Mouse (Mus musculus): Measurements from ENCODE around the gene Zfp513. TPM values are rescaled to one million over a fixed set of nuclear protein-coding genes. Genes with fewer than 3 reads are reported as not detected.

Gene Zfp513
- total RNA-seq (2023): 21.2 TPM

GRCm38 (mm10) chr5:31201742-31202590 is at the start of gene Zfp513:
TSS of gene Zfp513 (minus strand) at chr5:31202303.

DNA sequence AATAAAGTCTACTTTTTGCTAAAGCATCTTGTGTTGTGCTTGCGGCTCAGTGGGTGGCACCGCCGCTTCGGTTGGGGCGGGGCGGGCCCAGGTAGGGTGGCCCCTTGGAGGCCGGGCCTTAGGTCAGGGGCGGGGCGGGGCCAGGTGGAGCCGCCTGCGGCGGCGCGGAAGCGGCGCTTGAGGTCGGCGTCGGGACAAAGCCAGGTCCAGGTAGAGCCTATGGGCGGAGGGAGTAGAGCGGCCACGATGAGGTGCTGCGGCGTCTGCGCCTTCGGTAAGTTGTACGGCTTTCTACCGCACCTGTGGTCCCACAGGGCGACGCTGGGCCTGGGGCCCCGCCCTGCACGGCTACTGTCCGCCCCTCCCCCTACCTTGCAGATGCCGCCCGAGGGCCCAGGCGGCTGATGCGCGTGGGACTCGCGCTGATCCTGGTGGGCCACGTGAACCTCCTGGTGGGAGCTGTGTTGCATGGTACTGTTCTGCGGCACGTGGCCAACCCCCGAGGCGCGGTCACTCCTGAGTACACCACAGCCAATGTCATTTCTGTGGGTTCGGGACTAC is 49.5 kb upstream of the Zfp513 start, which contains the start of gene Krtcap3:
TSS of gene Krtcap3 (plus strand) at position 151 of the 561 bp plus-strand sequence.

GRCm38 (mm10) chr5:31240637-31241521 is 38.8 kb upstream of the Zfp513 start, which contains the start of the genes Nrbp1 and Gm9970:
TSS of gene Nrbp1 (plus strand) at chr5:31240864.
TSS of gene Gm9970 (minus strand) at chr5:31241232.

DNA sequence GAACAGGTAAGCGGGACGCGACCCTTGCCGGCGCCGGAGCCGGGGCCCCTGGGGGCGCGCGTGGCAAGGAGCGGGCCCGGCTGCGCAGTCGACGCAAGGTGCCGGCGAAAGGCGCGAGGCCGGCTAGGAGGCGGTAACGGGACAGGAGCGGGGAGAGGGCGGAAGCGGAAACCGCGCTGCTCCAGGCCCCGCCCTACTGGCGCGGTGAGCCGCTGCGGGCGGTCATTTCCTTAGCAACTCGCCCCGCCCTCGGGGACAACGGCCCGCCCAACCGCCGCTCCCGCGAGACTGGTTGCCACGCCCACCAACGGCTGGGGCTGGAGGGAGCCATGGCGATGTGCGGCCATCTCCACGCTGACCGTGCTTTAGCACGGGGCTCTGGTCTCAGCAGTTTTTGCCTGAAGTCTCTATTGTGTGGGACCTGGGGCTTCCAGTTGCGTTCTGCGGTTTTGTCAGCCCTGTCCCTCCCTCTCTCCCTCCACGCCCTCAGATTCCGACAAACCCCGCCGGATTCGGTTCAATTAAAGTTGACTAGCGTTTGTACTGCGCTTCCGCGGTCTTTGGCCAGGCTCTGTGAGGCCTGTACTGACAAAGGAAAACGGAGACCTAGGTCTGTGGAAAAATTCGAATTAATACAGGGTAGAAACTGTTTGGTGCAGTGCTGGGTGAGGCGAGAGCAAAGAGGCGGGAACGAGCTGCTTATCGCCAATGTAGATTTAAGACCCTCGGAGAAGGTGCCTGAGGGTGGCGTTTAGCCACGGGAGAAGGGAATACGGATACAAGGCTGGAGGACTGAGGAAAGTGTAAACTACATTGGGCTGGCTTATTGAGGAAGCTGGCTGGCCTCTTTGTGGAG is 18.6 kb upstream of the Zfp513 start, which contains the start of gene Ppm1g:
TSS of gene Ppm1g (minus strand) at position 240 of the 856 bp plus-strand sequence.

GRCm38 (mm10) chr5:31192939-31193630 is 9.0 kb downstream of the Zfp513 start, which contains the start of the genes Snx17 and Eif2b4:
TSS of gene Snx17 (plus strand) at chr5:31193227.
TSS of gene Eif2b4 (minus strand) at chr5:31193430.

GRCm38 (mm10) chr5:31179766-31180630 is 22.1 kb downstream of the Zfp513 start, which contains the start of the genes Gm29609 and Gtf3c2:
TSS of gene Gm29609 (minus strand) at chr5:31179911.
TSS of gene Gtf3c2 (minus strand) at chr5:31180144.

GRCm38 (mm10) chr5:31154152-31154553 is 48.0 kb downstream of the Zfp513 start, which contains the start of gene Mpv17:
TSS of gene Mpv17 (minus strand) at chr5:31154251.

Other genes with a start within 250 kb of the Zfp513 start
- gene Preb, start 241.9 kb downstream of the Zfp513 start, total RNA-seq (2023): 180 TPM
- not detected for gene Tcf23, start 233.6 kb downstream of the Zfp513 start, total RNA-seq (2023)
- 26.5 TPM for gene Atraid, start 154.0 kb downstream of the Zfp513 start, total RNA-seq (2023)
- 8.3 TPM for gene Slc5a6, start 153.4 kb downstream of the Zfp513 start, total RNA-seq (2023)
- 53.8 TPM for gene Cad, start 147.5 kb downstream of the Zfp513 start, total RNA-seq (2023)
- gene Dnajc5g, start 96.0 kb downstream of the Zfp513 start, total RNA-seq (2023): not detected
- gene Slc30a3, start 94.1 kb downstream of the Zfp513 start, total RNA-seq (2023): not detected
- gene Trim54, start 85.6 kb downstream of the Zfp513 start, total RNA-seq (2023): not detected
- gene Ucn, start 63.5 kb downstream of the Zfp513 start, total RNA-seq (2023): not detected
- 16.1 TPM for gene Mpv17, start 48.1 kb downstream of the Zfp513 start, total RNA-seq (2023)
- gene Gm29609, start 22.4 kb downstream of the Zfp513 start, total RNA-seq (2023): 2.9 TPM
- 166 TPM for gene Gtf3c2, start 22.2 kb downstream of the Zfp513 start, total RNA-seq (2023)
- 57.0 TPM for gene Snx17, start 9.1 kb downstream of the Zfp513 start, total RNA-seq (2023)
- gene Eif2b4, start 8.9 kb downstream of the Zfp513 start, total RNA-seq (2023): 43.7 TPM
- 153 TPM for gene Ppm1g, start 18.4 kb upstream of the Zfp513 start, total RNA-seq (2023)
- gene Nrbp1, start 38.6 kb upstream of the Zfp513 start, total RNA-seq (2023): 150 TPM
- gene Gm9970, start 38.9 kb upstream of the Zfp513 start, total RNA-seq (2023): not detected
- 25.8 TPM for gene Krtcap3, start 49.4 kb upstream of the Zfp513 start, total RNA-seq (2023)
- 16.6 TPM for gene Ift172, start 88.8 kb upstream of the Zfp513 start, total RNA-seq (2023)
- gene Fndc4, start 93.8 kb upstream of the Zfp513 start, total RNA-seq (2023): 1.3 TPM
- gene Gckr, start 95.1 kb upstream of the Zfp513 start, total RNA-seq (2023): not detected

Measured in CD8-positive naive resting alpha-beta T cell, adult 57 days (primary cell).